Mouse (Mus musculus): ENCODE measurements around the gene Lrrtm4. TPM values are rescaled to one million over a fixed set of nuclear protein-coding genes. Genes with fewer than 3 reads are reported as not detected.
A peak's percentile ranks its signal among the peaks of the same experiment; 100 is the strongest.

Lrrtm4 gene
- total and polyA plus RNA-seq, 2 experiments from 2014 or later, result 18.5 to 34.3 TPM

GRCm38 (mm10) chr6:80619508-80619907, 600.8 kb downstream of the Lrrtm4 start:
- TF ChIP-seq CTCF (IDR thresholded peaks at IDR 0.05; ENCODE audit: low read depth), result no peak
- Histone ChIP-seq H3K4me3 (ENCODE audit: low read length) (no peak overlapping the region), H3K4me1 (ENCODE audit: insufficient read depth, low read length) (no peaks in the 10 kb centered on the region), H3K9me3 (ENCODE audit: low read length) (no peaks in the 10 kb centered on the region), H3K27me3 (ENCODE audit: insufficient read depth, low read length) (no peaks in the 10 kb centered on the region), H3K27ac (no peak overlapping the region), H3K9ac (replicated peaks; ENCODE audit: low read length) (no peak overlapping the region), H3K36me3 (ENCODE audit: insufficient read depth, low read length) (no peaks in the 10 kb centered on the region), H3K4me2 (ENCODE audit: low read depth, low read length) (no peak overlapping the region)
- WGBS, result 88% methylated on average over 2 of the region's 2 CpGs
- ATAC-seq (no peak), DNase-seq (ENCODE audit: low spot score) (no peak)

- Histone ChIP-seq H3K4me1 (ENCODE audit: insufficient read depth, low read length) (no peaks in the 10 kb centered on the region), H3K4me3 (ENCODE audit: low read length) (no peak overlapping the region), H3K4me2 (ENCODE audit: low read depth, low read length) (no peak overlapping the region), H3K36me3 (ENCODE audit: insufficient read depth, low read length) (no peaks in the 10 kb centered on the region), H3K27ac (no peak overlapping the region), H3K9ac (replicated peaks; ENCODE audit: low read length) (no peak overlapping the region), H3K9me3 (ENCODE audit: low read length) (no peaks in the 10 kb centered on the region), H3K27me3 (ENCODE audit: insufficient read depth, low read length) (no peaks in the 10 kb centered on the region)
- 75% methylated on average over 6 of the region's 6 CpGs for WGBS
- no peak; the same call in 1 of the 2 replicates for ATAC-seq
- peak; percentile 30 for DNase-seq (ENCODE audit: low spot score)
- TF ChIP-seq CTCF (IDR thresholded peaks at IDR 0.05; ENCODE audit: low read depth), result no peak
Measured at GRCm38 (mm10) chr6:80622676-80623334, 604.1 kb downstream of the Lrrtm4 start.

- ATAC-seq (no peak), DNase-seq (ENCODE audit: low spot score) (no peak)
- Histone ChIP-seq H3K9me3 (ENCODE audit: low read length) (no peaks in the 10 kb centered on the region), H3K4me3 (ENCODE audit: low read length) (no peak overlapping the region), H3K4me2 (ENCODE audit: low read depth, low read length) (no peak overlapping the region), H3K27ac (no peak overlapping the region), H3K4me1 (ENCODE audit: insufficient read depth, low read length) (no peaks in the 10 kb centered on the region), H3K36me3 (ENCODE audit: insufficient read depth, low read length) (no peaks in the 10 kb centered on the region), H3K9ac (replicated peaks; ENCODE audit: low read length) (no peak overlapping the region), H3K27me3 (ENCODE audit: insufficient read depth, low read length) (no peaks in the 10 kb centered on the region)
- TF ChIP-seq CTCF (IDR thresholded peaks at IDR 0.05; ENCODE audit: low read depth), result no peak
- WGBS, result 95% methylated on average over 4 of the region's 4 CpGs
Measured at GRCm38 (mm10) chr6:80625509-80625908, 606.8 kb downstream of the Lrrtm4 start.

GRCm38 (mm10) chr6:80662729-80663128, 644.1 kb downstream of the Lrrtm4 start:
- H3K9me3 ChIP-seq (ENCODE audit: low read length), result no peaks in the 10 kb centered on the region
- no peak overlapping the region for H3K4me3 ChIP-seq (ENCODE audit: low read length)
- H3K4me1 ChIP-seq (ENCODE audit: insufficient read depth, low read length), result no peaks in the 10 kb centered on the region
- 78% methylated on average over 5 of the region's 5 CpGs for WGBS
- no peak overlapping the region for H3K9ac ChIP-seq (replicated peaks; ENCODE audit: low read length)
- no peak for ATAC-seq
- no peak for TF ChIP-seq CTCF (IDR thresholded peaks at IDR 0.05; ENCODE audit: low read depth)
- no peak overlapping the region for H3K4me2 ChIP-seq (ENCODE audit: low read depth, low read length)
- no peak for DNase-seq (ENCODE audit: low spot score)
- no peak overlapping the region for H3K27ac ChIP-seq
- no peaks in the 10 kb centered on the region for H3K27me3 ChIP-seq (ENCODE audit: insufficient read depth, low read length)
- no peaks in the 10 kb centered on the region for H3K36me3 ChIP-seq (ENCODE audit: insufficient read depth, low read length)

- Histone ChIP-seq H3K27me3 (ENCODE audit: insufficient read depth, low read length) (no peaks in the 10 kb centered on the region), H3K9ac (replicated peaks; ENCODE audit: low read length) (no peak overlapping the region), H3K4me3 (ENCODE audit: low read length) (no peak overlapping the region), H3K27ac (no peak overlapping the region), H3K9me3 (ENCODE audit: low read length) (no peaks in the 10 kb centered on the region), H3K4me2 (ENCODE audit: low read depth, low read length) (no peak overlapping the region), H3K4me1 (ENCODE audit: insufficient read depth, low read length) (no peaks in the 10 kb centered on the region), H3K36me3 (ENCODE audit: insufficient read depth, low read length) (no peaks in the 10 kb centered on the region)
- WGBS, result 34% methylated on average over 4 of the region's 4 CpGs
- DNase-seq (ENCODE audit: low spot score) (peak; percentile 49), ATAC-seq (0 out of 2 replicates have a peak, but pooled peaks have one; percentile 61)
- TF ChIP-seq CTCF (IDR thresholded peaks at IDR 0.05; ENCODE audit: low read depth), result no peak
Measured at GRCm38 (mm10) chr6:80664039-80664438, 645.4 kb downstream of the Lrrtm4 start.

- H3K27ac ChIP-seq, result no peak overlapping the region
- no peak overlapping the region for H3K9ac ChIP-seq (replicated peaks; ENCODE audit: low read length)
- no peaks in the 10 kb centered on the region for H3K27me3 ChIP-seq (ENCODE audit: insufficient read depth, low read length)
- no peaks in the 10 kb centered on the region for H3K9me3 ChIP-seq (ENCODE audit: low read length)
- WGBS, result 46% methylated on average over 2 of the region's 2 CpGs
- TF ChIP-seq CTCF (IDR thresholded peaks at IDR 0.05; ENCODE audit: low read depth), result no peak
- DNase-seq (ENCODE audit: low spot score) (no peak), ATAC-seq (no peak)
- no peak overlapping the region for H3K4me2 ChIP-seq (ENCODE audit: low read depth, low read length)
- no peaks in the 10 kb centered on the region for H3K36me3 ChIP-seq (ENCODE audit: insufficient read depth, low read length)
- H3K4me1 ChIP-seq (ENCODE audit: insufficient read depth, low read length), result no peaks in the 10 kb centered on the region
- H3K4me3 ChIP-seq (ENCODE audit: low read length), result no peak overlapping the region
Measured at GRCm38 (mm10) chr6:80704183-80704582, 685.5 kb downstream of the Lrrtm4 start.

- no peaks in the 10 kb centered on the region for H3K36me3 ChIP-seq (ENCODE audit: insufficient read depth, low read length)
- no peak overlapping the region for H3K4me2 ChIP-seq (ENCODE audit: low read depth, low read length)
- H3K9ac ChIP-seq (replicated peaks; ENCODE audit: low read length), result no peak overlapping the region
- H3K9me3 ChIP-seq (ENCODE audit: low read length), result no peaks in the 10 kb centered on the region
- TF ChIP-seq CTCF (IDR thresholded peaks at IDR 0.05; ENCODE audit: low read depth), result no peak
- no peak overlapping the region for H3K27ac ChIP-seq
- H3K4me1 ChIP-seq (ENCODE audit: insufficient read depth, low read length), result no peaks in the 10 kb centered on the region
- 72% methylated on average over 5 of the region's 5 CpGs for WGBS
- DNase-seq (ENCODE audit: low spot score) (no peak), ATAC-seq (no peak)
- H3K27me3 ChIP-seq (ENCODE audit: insufficient read depth, low read length), result no peaks in the 10 kb centered on the region
- no peak overlapping the region for H3K4me3 ChIP-seq (ENCODE audit: low read length)
Measured at GRCm38 (mm10) chr6:80720468-80720867, 701.8 kb downstream of the Lrrtm4 start.

Data from hindbrain, postnatal 0 days (tissue).